Mouse (Mus musculus) NIH3T3 (cell line): ENCODE data around the gene Ergic1.

Source experiments
- DNase-seq: peaks from one replicate; pipeline ENCODE4 v3.0.0-alpha.2; 2012; ENCODE audit warnings: low read depth

The Ergic1 gene

GRCm38 (mm10) chr17:26537722-26538471, 23.4 kb upstream of the Ergic1 start:
- DNase-seq, result no peak

- no peak for DNase-seq
These were observed 21.2 kb upstream of the Ergic1 start for GRCm38 (mm10) chr17:26540083-26540482.

GRCm38 (mm10) chr17:26544319-26544963, 16.8 kb upstream of the Ergic1 start:
- DNase-seq, result peak; percentile 42

GRCm38 (mm10) chr17:26547771-26548170, 13.5 kb upstream of the Ergic1 start:
- no peak for DNase-seq

- DNase-seq, result no peak
These were observed 12.7 kb upstream of the Ergic1 start for GRCm38 (mm10) chr17:26548566-26548965.

GRCm38 (mm10) chr17:26549148-26549809, 12.0 kb upstream of the Ergic1 start:
- DNase-seq, result no peak

GRCm38 (mm10) chr17:26551104-26551503, 10.2 kb upstream of the Ergic1 start:
- no peak for DNase-seq

GRCm38 (mm10) chr17:26553033-26553432, 8.3 kb upstream of the Ergic1 start:
- DNase-seq, result no peak

- peak; percentile 72 for DNase-seq
These were observed 581 bp upstream of the Ergic1 start for GRCm38 (mm10) chr17:26560526-26561289.

GRCm38 (mm10) chr17:26561651-26562181, 427 bp downstream of the Ergic1 start, which contains the start of gene Dusp1:
Dusp1 (minus strand) TSS chr17:26562128.
- peak; percentile 58 for DNase-seq

GRCm38 (mm10) chr17:26562292-26562691, 1.0 kb downstream of the Ergic1 start:
- no peak for DNase-seq

GRCm38 (mm10) chr17:26563476-26563875, 2.2 kb downstream of the Ergic1 start:
- no peak for DNase-seq

- DNase-seq, result no peak
These were observed 3.1 kb downstream of the Ergic1 start for GRCm38 (mm10) chr17:26564439-26564838.

GRCm38 (mm10) chr17:26567142-26567817, 6.0 kb downstream of the Ergic1 start:
- DNase-seq, result no peak

GRCm38 (mm10) chr17:26567818-26568173, 6.5 kb downstream of the Ergic1 start:
- DNase-seq, result no peak

GRCm38 (mm10) chr17:26569594-26570350, 8.5 kb downstream of the Ergic1 start:
- no peak for DNase-seq

GRCm38 (mm10) chr17:26570651-26571118, 9.4 kb downstream of the Ergic1 start:
- no peak for DNase-seq

GRCm38 (mm10) chr17:26571377-26571776, 10.1 kb downstream of the Ergic1 start:
- no peak for DNase-seq

GRCm38 (mm10) chr17:26572265-26572664, 11.0 kb downstream of the Ergic1 start:
- no peak for DNase-seq

- no peak for DNase-seq
These were observed 12.8 kb downstream of the Ergic1 start for GRCm38 (mm10) chr17:26574118-26574517.

GRCm38 (mm10) chr17:26574701-26575100, 13.4 kb downstream of the Ergic1 start:
- no peak for DNase-seq
